Mouse (Mus musculus): Measurements from ENCODE around the gene Camk1d. TPM values are rescaled to one million over a fixed set of nuclear protein-coding genes. Genes with fewer than 3 reads are reported as not detected.
A peak's percentile ranks its signal among the peaks of the same experiment; 100 is the strongest.

The Camk1d gene
- total and polyA plus RNA-seq, 2 experiments: 17.0 to 47.7 TPM

DNA sequence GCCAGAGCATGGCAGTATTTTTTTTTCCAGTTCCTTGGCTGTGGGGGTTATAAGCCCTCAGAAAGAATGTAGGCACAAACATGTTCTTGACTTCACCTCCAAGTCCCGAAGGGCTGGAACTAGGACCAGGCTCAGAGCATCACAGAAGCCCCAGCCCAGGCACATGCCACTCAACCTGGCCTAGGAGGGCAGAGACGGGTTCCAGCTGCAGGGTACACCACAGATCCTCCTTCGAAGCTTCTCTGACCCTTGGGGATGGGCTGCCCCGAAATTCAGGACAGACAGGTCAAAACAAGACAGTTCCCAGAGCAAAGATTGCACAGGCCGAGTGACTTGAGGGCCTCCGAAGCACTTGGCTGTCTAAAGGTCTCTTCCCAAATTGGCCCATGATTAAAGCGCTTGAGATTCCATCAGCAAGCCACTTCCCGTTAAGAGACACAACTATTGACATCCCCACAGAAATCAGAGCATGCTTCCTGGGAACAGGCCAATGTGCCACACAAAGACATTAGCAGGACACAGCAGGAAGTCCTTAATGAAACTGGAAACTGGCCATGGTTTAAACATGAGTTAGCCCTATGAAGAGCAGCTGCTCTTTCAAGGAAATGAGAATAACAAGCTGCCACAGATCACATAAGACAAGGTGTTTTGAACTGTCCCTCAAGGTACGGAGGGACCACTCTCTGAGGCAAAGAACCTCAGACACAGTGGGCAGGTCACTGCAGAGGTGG is 136.8 kb downstream of the Camk1d start:
- no peaks in the 10 kb centered on the region for H3K4me1 ChIP-seq (ENCODE audit: control insufficient read depth, insufficient read depth, low read length)
- H3K36me3 ChIP-seq (ENCODE audit: control insufficient read depth, insufficient read depth, low read length): no peaks in the 10 kb centered on the region
- no peak overlapping the region for H3K27ac ChIP-seq (replicated peaks; ENCODE audit: insufficient read depth, low read depth, low read length)
- H3K79me2 ChIP-seq (ENCODE audit: control insufficient read depth, insufficient read depth, low read length): peaks cover 3% of the 10 kb centered on the region; the same call in 1 of the 2 replicates
- WGBS: 72% methylated on average over 9 of the region's 9 CpGs
- no peak overlapping the region for H3K4me3 ChIP-seq (ENCODE audit: insufficient read depth, low read depth, low read length)
- H3K27me3 ChIP-seq (ENCODE audit: control insufficient read depth, insufficient read depth, low read length): no peaks in the 10 kb centered on the region
- TF ChIP-seq POLR2A (IDR thresholded peaks at IDR 0.05; ENCODE audit: extremely low read depth, insufficient read depth, low read length) (no peak), CTCF (IDR thresholded peaks at IDR 0.05; ENCODE audit: low read depth, low read length) (no peak)
- no peak overlapping the region for H3K9ac ChIP-seq (ENCODE audit: low read depth, low read length)
- DNase-seq (ENCODE audit: extremely low read depth, low read depth, low spot score): peak; percentile 58

DNA sequence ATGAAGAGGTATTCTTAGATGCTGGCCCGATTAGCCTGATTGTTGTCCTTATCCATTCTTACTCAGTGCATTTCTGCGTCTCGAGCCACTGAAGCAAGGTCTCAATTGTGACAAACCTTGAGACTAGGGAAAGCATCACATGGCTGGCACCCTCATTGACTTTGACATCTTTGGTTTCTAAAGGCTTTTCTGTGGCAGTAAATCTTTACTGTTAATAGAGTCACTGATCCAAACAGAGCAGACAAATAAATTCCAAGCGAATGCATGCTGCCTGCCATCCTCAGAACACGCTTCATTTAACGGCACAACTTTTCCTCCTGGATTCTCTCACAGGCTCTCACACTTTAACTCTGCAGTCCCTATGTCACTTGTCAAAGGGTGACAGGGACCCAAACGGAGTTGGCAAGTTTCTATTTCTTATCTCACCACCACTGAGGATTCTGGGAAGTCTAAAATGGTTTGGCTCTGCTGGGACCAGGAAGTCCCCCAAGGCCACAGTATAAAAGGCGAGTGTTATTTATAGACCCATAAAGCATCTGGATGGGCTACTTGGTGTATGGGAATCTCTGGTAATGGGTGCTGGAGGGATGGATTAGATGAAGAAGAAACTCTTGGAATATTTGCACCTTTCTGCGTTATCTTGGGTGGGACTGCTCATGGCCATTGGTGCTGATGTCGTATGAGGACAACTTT is 141.9 kb downstream of the Camk1d start:
- DNase-seq (ENCODE audit: extremely low read depth, low read depth, low spot score): no peak
- Histone ChIP-seq H3K4me3 (ENCODE audit: insufficient read depth, low read depth, low read length) (no peak overlapping the region), H3K4me1 (ENCODE audit: control insufficient read depth, insufficient read depth, low read length) (no peaks in the 10 kb centered on the region), H3K27me3 (ENCODE audit: control insufficient read depth, insufficient read depth, low read length) (no peaks in the 10 kb centered on the region), H3K79me2 (ENCODE audit: control insufficient read depth, insufficient read depth, low read length) (peaks cover 11% of the 10 kb centered on the region), H3K36me3 (ENCODE audit: control insufficient read depth, insufficient read depth, low read length) (no peaks in the 10 kb centered on the region), H3K27ac (replicated peaks; ENCODE audit: insufficient read depth, low read depth, low read length) (no peak overlapping the region), H3K9ac (ENCODE audit: low read depth, low read length) (no peak overlapping the region)
- TF ChIP-seq POLR2A (IDR thresholded peaks at IDR 0.05; ENCODE audit: extremely low read depth, insufficient read depth, low read length) (no peak), CTCF (IDR thresholded peaks at IDR 0.05; ENCODE audit: low read depth, low read length) (no peak)
- WGBS: 89% methylated on average over 10 of the region's 10 CpGs

DNA sequence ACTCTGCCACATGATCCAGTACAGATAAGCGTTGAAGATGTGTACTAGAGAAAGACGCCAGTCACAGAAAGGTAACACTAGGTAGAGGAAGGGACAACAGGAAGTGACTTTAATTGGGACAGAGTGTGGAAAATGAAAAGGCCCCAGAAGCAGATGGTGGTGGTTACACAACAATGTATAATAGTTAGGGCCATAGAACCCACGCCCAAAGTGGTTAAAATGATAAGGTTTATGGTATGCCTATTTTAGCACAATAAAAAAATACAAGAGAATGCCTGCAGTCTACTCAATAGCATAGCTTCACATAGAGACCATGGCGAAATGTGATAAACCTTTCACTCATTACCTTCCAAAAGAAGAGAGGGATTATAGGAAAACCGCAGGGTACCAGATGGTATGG is 147.7 kb downstream of the Camk1d start:
- H3K27me3 ChIP-seq (ENCODE audit: control insufficient read depth, insufficient read depth, low read length): no peaks in the 10 kb centered on the region
- TF ChIP-seq CTCF (IDR thresholded peaks at IDR 0.05; ENCODE audit: low read depth, low read length) (no peak), POLR2A (IDR thresholded peaks at IDR 0.05; ENCODE audit: extremely low read depth, insufficient read depth, low read length) (no peak)
- no peak for DNase-seq (ENCODE audit: extremely low read depth, low read depth, low spot score)
- 96% methylated on average over 5 of the region's 5 CpGs for WGBS
- H3K79me2 ChIP-seq (ENCODE audit: control insufficient read depth, insufficient read depth, low read length): peaks cover 12% of the 10 kb centered on the region
- H3K27ac ChIP-seq (replicated peaks; ENCODE audit: insufficient read depth, low read depth, low read length): no peak overlapping the region
- peaks cover 10% of the 10 kb centered on the region for H3K36me3 ChIP-seq (ENCODE audit: control insufficient read depth, insufficient read depth, low read length)
- H3K4me3 ChIP-seq (ENCODE audit: insufficient read depth, low read depth, low read length): no peak overlapping the region
- H3K4me1 ChIP-seq (ENCODE audit: control insufficient read depth, insufficient read depth, low read length): peaks cover 12% of the 10 kb centered on the region
- no peak overlapping the region for H3K9ac ChIP-seq (ENCODE audit: low read depth, low read length)

DNA sequence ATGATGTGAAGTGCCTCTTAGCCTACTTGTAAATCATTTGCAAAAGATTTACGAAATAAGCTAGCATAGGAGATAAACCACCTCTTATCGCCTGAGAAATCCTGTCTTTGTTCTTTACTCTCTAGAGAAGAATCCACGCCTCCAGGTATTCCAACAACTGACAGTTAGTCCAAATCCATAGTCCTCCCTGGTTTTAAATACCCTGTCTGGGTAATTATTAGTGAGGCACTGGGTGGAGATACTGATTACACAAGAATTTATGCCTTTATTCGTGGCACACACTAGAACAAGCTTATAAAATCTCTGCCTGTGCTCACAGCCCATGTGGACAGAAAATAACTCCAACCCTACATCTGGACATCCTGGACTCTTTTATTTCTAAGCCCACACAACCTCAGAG is 150.6 kb downstream of the Camk1d start:
- Histone ChIP-seq H3K4me3 (ENCODE audit: insufficient read depth, low read depth, low read length) (no peak overlapping the region), H3K4me1 (ENCODE audit: control insufficient read depth, insufficient read depth, low read length) (peaks cover 12% of the 10 kb centered on the region), H3K27me3 (ENCODE audit: control insufficient read depth, insufficient read depth, low read length) (no peaks in the 10 kb centered on the region), H3K27ac (replicated peaks; ENCODE audit: insufficient read depth, low read depth, low read length) (peak overlapping the region; percentile 37; the same call in 1 of the 2 replicates), H3K79me2 (ENCODE audit: control insufficient read depth, insufficient read depth, low read length) (peaks cover 10% of the 10 kb centered on the region), H3K36me3 (ENCODE audit: control insufficient read depth, insufficient read depth, low read length) (peaks cover 10% of the 10 kb centered on the region), H3K9ac (ENCODE audit: low read depth, low read length) (no peak overlapping the region)
- DNase-seq (ENCODE audit: extremely low read depth, low read depth, low spot score): peak; percentile 96
- 27% methylated on average over 4 of the region's 4 CpGs for WGBS
- TF ChIP-seq POLR2A (IDR thresholded peaks at IDR 0.05; ENCODE audit: extremely low read depth, insufficient read depth, low read length) (no peak), CTCF (IDR thresholded peaks at IDR 0.05; ENCODE audit: low read depth, low read length) (no peak)

DNA sequence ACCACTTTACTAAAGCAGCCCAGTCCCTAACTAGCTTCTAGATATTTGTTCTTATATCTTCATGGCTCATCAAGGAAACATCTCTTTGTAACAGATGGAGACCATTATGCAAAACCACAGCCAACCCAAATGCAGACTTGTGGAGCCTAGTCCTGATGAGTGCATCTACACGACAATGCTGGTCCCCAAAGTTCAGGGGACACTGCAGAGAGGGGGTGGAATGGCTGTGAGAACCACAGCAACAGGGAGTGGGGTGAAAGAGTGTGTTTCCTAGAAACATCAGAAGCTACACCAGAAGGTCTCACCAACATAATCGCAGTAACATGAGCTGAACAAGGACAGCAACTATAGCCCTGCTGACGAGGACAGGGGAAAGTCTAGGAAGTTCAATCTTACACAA is 152.9 kb downstream of the Camk1d start:
- DNase-seq (ENCODE audit: extremely low read depth, low read depth, low spot score): no peak
- no peak overlapping the region for H3K27ac ChIP-seq (replicated peaks; ENCODE audit: insufficient read depth, low read depth, low read length)
- WGBS: 96% methylated on average over 3 of the region's 3 CpGs

More for the DNA sequence above, 152.9 kb downstream of the Camk1d start:
- Histone ChIP-seq H3K36me3 (ENCODE audit: control insufficient read depth, insufficient read depth, low read length) (peaks cover 7% of the 10 kb centered on the region), H3K4me1 (ENCODE audit: control insufficient read depth, insufficient read depth, low read length) (peaks cover 12% of the 10 kb centered on the region), H3K4me3 (ENCODE audit: insufficient read depth, low read depth, low read length) (no peak overlapping the region), H3K27me3 (ENCODE audit: control insufficient read depth, insufficient read depth, low read length) (no peaks in the 10 kb centered on the region), H3K9ac (ENCODE audit: low read depth, low read length) (no peak overlapping the region), H3K79me2 (ENCODE audit: control insufficient read depth, insufficient read depth, low read length) (no peaks in the 10 kb centered on the region; the same call in 1 of the 2 replicates)
- TF ChIP-seq CTCF (IDR thresholded peaks at IDR 0.05; ENCODE audit: low read depth, low read length): no peak
- no peak for TF ChIP-seq POLR2A (IDR thresholded peaks at IDR 0.05; ENCODE audit: extremely low read depth, insufficient read depth, low read length)
